Mouse (Mus musculus): ENCODE measurements around the gene Psmd11. TPM values are rescaled to one million over a fixed set of nuclear protein-coding genes. Genes with fewer than 3 reads are reported as not detected.
A peak's percentile ranks its signal among the peaks of the same experiment; 100 is the strongest.

The Psmd11 gene
- polyA plus RNA-seq, 1 experiment from 2014 or later, result 271 TPM

DNA sequence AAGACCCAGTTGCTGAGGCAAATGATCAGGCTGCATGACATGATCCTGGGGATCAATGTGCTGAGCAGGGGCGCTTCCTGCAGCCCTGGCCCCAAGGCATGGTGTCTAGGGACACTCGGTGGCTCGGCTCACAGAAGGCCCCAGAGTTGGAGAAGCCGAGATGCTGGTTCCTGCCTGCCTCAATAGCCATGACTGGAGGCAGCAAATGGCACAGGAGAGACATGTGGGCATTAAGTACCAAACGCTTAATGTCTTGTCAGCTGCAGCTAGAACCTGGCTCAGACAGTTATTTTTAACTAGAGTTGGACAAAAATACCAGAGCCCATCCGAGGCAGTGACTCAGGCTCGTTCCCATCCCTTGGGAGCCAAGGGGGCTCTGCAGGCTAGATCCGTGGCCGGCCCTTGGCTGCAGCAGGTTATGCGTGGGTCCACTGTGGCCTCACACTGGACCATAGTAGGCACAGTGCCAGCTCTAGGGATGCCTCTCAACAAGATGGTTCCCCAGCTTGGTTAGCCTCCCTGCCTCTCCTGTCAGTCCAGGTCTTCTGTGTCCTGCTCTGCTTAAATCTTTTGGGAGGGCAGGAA, 57.3 kb downstream of the Psmd11 start:
- H3K4me1 ChIP-seq, result peaks cover 76% of the 10 kb centered on the region
- no peak overlapping the region for H3K9ac ChIP-seq (replicated peaks)
- WGBS, result 84% methylated on average over 10 of the region's 10 CpGs
- no peak overlapping the region for H3K4me2 ChIP-seq
- peak overlapping the region; percentile 81; the same call in 1 of the 2 replicates for H3K27ac ChIP-seq (replicated peaks)
- no peaks in the 10 kb centered on the region for H3K9me3 ChIP-seq (replicated peaks)
- no peaks in the 10 kb centered on the region for H3K27me3 ChIP-seq (replicated peaks)
- no peak for ATAC-seq (ENCODE audit: low FRiP score)
- no peaks in the 10 kb centered on the region; the same call in 1 of the 2 replicates for H3K36me3 ChIP-seq
- H3K4me3 ChIP-seq (replicated peaks), result no peak overlapping the region

GRCm38 (mm10) chr11:80487904-80488587, 59.6 kb downstream of the Psmd11 start:
- Histone ChIP-seq H3K4me1 (peaks cover 56% of the 10 kb centered on the region), H3K4me3 (replicated peaks) (no peak overlapping the region), H3K27ac (replicated peaks) (no peak overlapping the region), H3K36me3 (no peaks in the 10 kb centered on the region), H3K27me3 (replicated peaks) (no peaks in the 10 kb centered on the region), H3K9ac (replicated peaks) (no peak overlapping the region), H3K9me3 (replicated peaks) (no peaks in the 10 kb centered on the region), H3K4me2 (no peak overlapping the region)
- 51% methylated on average over 15 of the region's 15 CpGs for WGBS
- ATAC-seq (ENCODE audit: low FRiP score), result no peak

GRCm38 (mm10) chr11:80489172-80489881, 60.9 kb downstream of the Psmd11 start:
- H3K27ac ChIP-seq (replicated peaks), result peak overlapping the region; percentile 33
- H3K27me3 ChIP-seq (replicated peaks), result no peaks in the 10 kb centered on the region
- ATAC-seq (ENCODE audit: low FRiP score), result no peak
- H3K9ac ChIP-seq (replicated peaks), result 0 out of 2 replicates have a peak overlapping the region, but pooled peaks have one; percentile 7
- 52% methylated on average over 12 of the region's 12 CpGs for WGBS
- H3K36me3 ChIP-seq, result no peaks in the 10 kb centered on the region
- H3K4me2 ChIP-seq, result no peak overlapping the region
- no peaks in the 10 kb centered on the region for H3K9me3 ChIP-seq (replicated peaks)
- no peak overlapping the region for H3K4me3 ChIP-seq (replicated peaks)
- peaks cover 43% of the 10 kb centered on the region for H3K4me1 ChIP-seq

DNA sequence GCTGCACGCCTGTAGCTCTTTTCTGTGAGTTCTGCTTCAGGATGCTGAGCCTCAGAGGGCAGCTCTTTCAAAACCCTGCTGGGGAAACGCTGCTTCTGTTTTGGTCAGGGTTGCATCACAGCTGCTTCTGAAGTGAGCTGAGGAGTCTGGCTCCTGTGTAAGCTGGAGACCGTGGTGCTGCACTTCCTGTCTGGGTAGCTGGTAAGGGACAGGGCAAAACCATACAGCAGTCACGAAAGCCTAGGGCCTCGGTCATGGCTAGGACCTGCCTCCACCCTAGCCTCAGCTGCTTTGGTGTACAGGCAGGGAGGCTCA, 61.4 kb downstream of the Psmd11 start:
- H3K4me1 ChIP-seq, result peaks cover 38% of the 10 kb centered on the region
- H3K27me3 ChIP-seq (replicated peaks), result no peaks in the 10 kb centered on the region
- 0 out of 2 replicates have a peak overlapping the region, but pooled peaks have one; percentile 33 for H3K27ac ChIP-seq (replicated peaks)
- 76% methylated on average over 5 of the region's 5 CpGs for WGBS
- H3K4me3 ChIP-seq (replicated peaks), result no peak overlapping the region
- no peak for ATAC-seq (ENCODE audit: low FRiP score)
- no peaks in the 10 kb centered on the region for H3K9me3 ChIP-seq (replicated peaks)
- no peak overlapping the region for H3K4me2 ChIP-seq
- no peaks in the 10 kb centered on the region for H3K36me3 ChIP-seq
- 0 out of 2 replicates have a peak overlapping the region, but pooled peaks have one; percentile 7 for H3K9ac ChIP-seq (replicated peaks)

DNA sequence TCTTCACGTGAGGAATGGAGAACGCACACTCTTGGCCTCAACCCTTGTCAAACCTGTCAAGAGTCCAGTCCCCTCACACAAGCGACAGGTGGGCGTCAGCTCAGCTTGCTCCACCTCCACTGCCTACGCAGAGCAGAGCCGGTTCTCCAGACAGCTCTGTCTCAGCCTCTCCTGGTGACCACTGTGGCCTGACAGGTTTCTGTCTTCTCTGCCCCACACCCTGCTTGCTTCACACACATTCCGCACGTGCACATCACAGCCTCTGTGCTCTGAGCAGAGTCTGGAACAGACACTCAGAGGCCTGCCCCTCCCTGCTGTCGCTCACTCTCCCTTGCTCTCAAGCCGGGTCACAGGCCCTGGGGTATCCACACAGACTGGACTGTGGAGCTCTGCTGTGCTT, 62.4 kb downstream of the Psmd11 start:
- H3K4me1 ChIP-seq, result peaks cover 28% of the 10 kb centered on the region

DNA sequence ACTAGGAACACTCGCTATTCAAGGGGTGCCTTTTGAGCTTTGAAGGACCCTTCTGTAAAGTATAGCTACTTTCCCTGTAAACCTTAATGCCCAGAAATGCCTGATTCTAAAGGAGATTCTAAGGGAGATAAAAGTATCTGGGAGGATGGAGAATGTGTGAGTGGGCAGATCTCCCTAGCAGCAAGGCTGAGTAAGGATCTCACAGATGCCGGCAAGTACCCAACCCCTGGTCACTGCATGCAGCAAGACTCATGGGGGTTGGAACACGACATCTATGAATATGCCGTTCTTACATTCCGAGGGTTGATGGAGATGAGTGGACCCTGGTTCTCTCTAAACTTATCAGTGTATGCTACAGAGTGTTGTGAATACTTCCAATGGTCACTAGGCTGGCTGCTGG, 64.8 kb downstream of the Psmd11 start:
- no peak overlapping the region for H3K4me2 ChIP-seq
- no peak overlapping the region for H3K9ac ChIP-seq (replicated peaks)
- no peak overlapping the region for H3K4me3 ChIP-seq (replicated peaks)
- WGBS, result 92% methylated on average over 5 of the region's 5 CpGs
- no peak overlapping the region for H3K27ac ChIP-seq (replicated peaks)
- H3K27me3 ChIP-seq (replicated peaks), result no peaks in the 10 kb centered on the region
- peaks cover 22% of the 10 kb centered on the region for H3K4me1 ChIP-seq
- no peak for ATAC-seq (ENCODE audit: low FRiP score)
- H3K36me3 ChIP-seq, result no peaks in the 10 kb centered on the region
- H3K9me3 ChIP-seq (replicated peaks), result no peaks in the 10 kb centered on the region

More for the DNA sequence above, 62.4 kb downstream of the Psmd11 start:
- no peaks in the 10 kb centered on the region for H3K27me3 ChIP-seq (replicated peaks)
- H3K36me3 ChIP-seq, result no peaks in the 10 kb centered on the region
- H3K27ac ChIP-seq (replicated peaks), result no peak overlapping the region
- H3K4me2 ChIP-seq, result no peak overlapping the region
- 82% methylated on average over 10 of the region's 10 CpGs for WGBS
- no peak overlapping the region for H3K9ac ChIP-seq (replicated peaks)
- no peak overlapping the region for H3K4me3 ChIP-seq (replicated peaks)
- no peak for ATAC-seq (ENCODE audit: low FRiP score)
- no peaks in the 10 kb centered on the region for H3K9me3 ChIP-seq (replicated peaks)

- WGBS, result 74% methylated on average over 9 of the region's 9 CpGs
- no peaks in the 10 kb centered on the region for H3K36me3 ChIP-seq
- no peak overlapping the region for H3K4me2 ChIP-seq
- peaks cover 24% of the 10 kb centered on the region for H3K4me1 ChIP-seq
- no peak overlapping the region for H3K4me3 ChIP-seq (replicated peaks)
- H3K27me3 ChIP-seq (replicated peaks), result no peaks in the 10 kb centered on the region
- H3K27ac ChIP-seq (replicated peaks), result no peak overlapping the region
- ATAC-seq (ENCODE audit: low FRiP score), result no peak
- no peak overlapping the region for H3K9ac ChIP-seq (replicated peaks)
- H3K9me3 ChIP-seq (replicated peaks), result no peaks in the 10 kb centered on the region
Measured at GRCm38 (mm10) chr11:80494852-80495251, 66.4 kb downstream of the Psmd11 start.

- H3K9me3 ChIP-seq (replicated peaks), result no peaks in the 10 kb centered on the region
- no peaks in the 10 kb centered on the region for H3K27me3 ChIP-seq (replicated peaks)
- H3K4me1 ChIP-seq, result peaks cover 27% of the 10 kb centered on the region
- H3K27ac ChIP-seq (replicated peaks), result no peak overlapping the region
- H3K4me3 ChIP-seq (replicated peaks), result no peak overlapping the region
- ATAC-seq (ENCODE audit: low FRiP score), result no peak
- H3K4me2 ChIP-seq, result no peak overlapping the region
- 92% methylated on average over 6 of the region's 6 CpGs for WGBS
- no peak overlapping the region for H3K9ac ChIP-seq (replicated peaks)
- no peaks in the 10 kb centered on the region for H3K36me3 ChIP-seq
Measured at GRCm38 (mm10) chr11:80495972-80496371, 67.6 kb downstream of the Psmd11 start.

DNA sequence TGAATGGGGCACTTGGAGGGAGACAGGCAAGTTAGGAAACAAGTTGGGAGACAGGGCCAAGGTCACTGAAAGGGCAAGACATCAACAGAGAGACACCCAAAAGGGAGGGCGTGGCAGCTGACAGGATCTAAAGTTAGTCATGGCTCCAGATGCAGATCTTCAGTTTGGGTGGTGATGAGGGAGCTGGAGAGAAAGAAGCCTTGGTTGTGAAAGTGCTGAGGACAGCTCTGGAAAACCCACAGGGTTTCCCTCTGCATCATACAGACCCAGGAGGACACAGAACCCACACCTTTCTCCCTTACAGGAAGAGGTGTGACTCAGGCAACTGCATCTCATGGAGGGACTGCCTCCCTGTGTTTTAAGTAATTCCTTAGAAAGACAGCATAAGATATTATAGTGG, 68.2 kb downstream of the Psmd11 start:
- 90% methylated on average over 1 of the region's 1 CpGs for WGBS
- Histone ChIP-seq H3K9ac (replicated peaks) (no peak overlapping the region), H3K4me1 (peaks cover 27% of the 10 kb centered on the region), H3K27me3 (replicated peaks) (no peaks in the 10 kb centered on the region), H3K9me3 (replicated peaks) (no peaks in the 10 kb centered on the region), H3K27ac (replicated peaks) (no peak overlapping the region), H3K36me3 (no peaks in the 10 kb centered on the region), H3K4me2 (no peak overlapping the region), H3K4me3 (replicated peaks) (no peak overlapping the region)
- ATAC-seq (ENCODE audit: low FRiP score), result no peak

- no peak for ATAC-seq (ENCODE audit: low FRiP score)
- WGBS, result 76% methylated on average over 10 of the region's 10 CpGs
Measured at GRCm38 (mm10) chr11:80497225-80497919, 69.0 kb downstream of the Psmd11 start.

GRCm38 (mm10) chr11:80498328-80499070, 70.1 kb downstream of the Psmd11 start:
- Histone ChIP-seq H3K9me3 (replicated peaks) (no peaks in the 10 kb centered on the region), H3K4me1 (peaks cover 32% of the 10 kb centered on the region), H3K36me3 (no peaks in the 10 kb centered on the region), H3K27ac (replicated peaks) (peak overlapping the region; percentile 78), H3K27me3 (replicated peaks) (no peaks in the 10 kb centered on the region), H3K4me2 (no peak overlapping the region), H3K9ac (replicated peaks) (no peak overlapping the region), H3K4me3 (replicated peaks) (no peak overlapping the region)
- 42% methylated on average over 11 of the region's 11 CpGs for WGBS
- ATAC-seq (ENCODE audit: low FRiP score), result no peak

More at GRCm38 (mm10) chr11:80497225-80497919, 69.0 kb downstream of the Psmd11 start:
- Histone ChIP-seq H3K9ac (replicated peaks) (no peak overlapping the region), H3K4me1 (peaks cover 27% of the 10 kb centered on the region), H3K36me3 (no peaks in the 10 kb centered on the region), H3K4me3 (replicated peaks) (no peak overlapping the region), H3K9me3 (replicated peaks) (no peaks in the 10 kb centered on the region), H3K4me2 (no peak overlapping the region), H3K27me3 (replicated peaks) (no peaks in the 10 kb centered on the region), H3K27ac (replicated peaks) (no peak overlapping the region)
